Mouse (Mus musculus) limb, embryonic 15.5 days (tissue): ENCODE measurements around the gene Sh2d5. TPM values are rescaled to one million over a fixed set of nuclear protein-coding genes. Genes with fewer than 3 reads are reported as not detected.

Experiments
- ATAC-seq: fragments of 200-750 bp; cut with Nextera tagmentation; 2 replicates; pipeline ENCODE4 v1.8.0; 2017; ENCODE audit warnings: low read depth, moderate TSS enrichment; ENCODE audit not compliant: insufficient number of reproducible peaks, low FRiP score, low TSS enrichment
- H3K27ac ChIP-seq: fragments of 300-500 bp; sonication (generic); 2 replicates; pipeline ENCODE4 v1.5.1; 2015; ENCODE audit warnings: moderate library complexity, mild to moderate bottlenecking, inconsistent platforms
- H3K27me3 ChIP-seq: fragments of 300-500 bp; sonication (generic); 2 replicates; pipeline ENCODE4 v1.6.1; 2015; ENCODE audit warnings: inconsistent platforms
- H3K36me3 ChIP-seq: fragments of 300-500 bp; sonication (generic); 2 replicates; pipeline ENCODE4 v1.6.1; 2015; ENCODE audit warnings: inconsistent platforms
- H3K4me1 ChIP-seq: fragments of 300-500 bp; sonication (generic); 2 replicates; pipeline ENCODE4 v1.6.1; 2015; ENCODE audit warnings: inconsistent platforms
- H3K4me2 ChIP-seq: fragments of 300-500 bp; sonication (generic); 2 replicates; pipeline ENCODE4 v1.6.1; 2015; ENCODE audit warnings: mild to moderate bottlenecking, inconsistent platforms
- H3K4me3 ChIP-seq: fragments of 300-500 bp; sonication (generic); 2 replicates; pipeline ENCODE4 v1.5.1; 2015; ENCODE audit warnings: mild to moderate bottlenecking, inconsistent platforms
- H3K9ac ChIP-seq: fragments of 300-500 bp; sonication (generic); 2 replicates; pipeline ENCODE4 v1.6.1; 2015; ENCODE audit warnings: inconsistent platforms
- H3K9me3 ChIP-seq: fragments of 300-500 bp; sonication (generic); 2 replicates; pipeline ENCODE4 v1.6.1; 2016; ENCODE audit warnings: inconsistent platforms
- WGBS: fragments of 180-500 bp; shearing (Covaris S2); methylation state at CpG from one replicate; pipeline ENCODE4 v1.1.7; 2015; 5-methylcytosine and 5-hydroxymethylcytosine counted together
- polyA plus RNA-seq: library from polyadenylated mRNA; unstranded; fragments of >200 nt; fragmentation: Nextera tagmentation; extraction: Ambion mirVana; gene quantifications from 2 replicates; pipeline ENCODE4 v1.2.1, GENCODE M21; 2015

Gene Sh2d5
- polyA plus RNA-seq, 1 experiment from 2014 or later, result 0.40 TPM

DNA sequence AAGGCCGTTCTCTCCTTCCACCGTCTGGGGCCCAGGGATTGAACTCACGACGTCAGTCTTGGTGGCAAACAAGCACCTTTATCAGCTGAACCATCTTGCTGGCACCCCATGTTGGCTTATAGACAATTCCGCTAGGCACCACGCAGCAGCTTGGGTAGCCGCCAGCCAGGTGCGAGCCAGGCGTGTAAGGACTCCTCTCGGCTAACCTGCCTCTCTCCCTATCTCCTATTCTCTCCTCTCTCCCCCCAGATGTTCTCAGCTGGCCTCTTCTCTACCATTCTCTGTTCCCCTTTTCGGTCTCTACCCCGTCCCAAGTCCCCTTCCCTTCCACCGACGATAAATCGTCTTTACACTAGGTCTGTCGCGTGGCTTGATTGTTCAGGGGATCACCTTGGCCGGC lies 53.5 kb downstream of the Sh2d5 start:
- ATAC-seq, result no peak

DNA sequence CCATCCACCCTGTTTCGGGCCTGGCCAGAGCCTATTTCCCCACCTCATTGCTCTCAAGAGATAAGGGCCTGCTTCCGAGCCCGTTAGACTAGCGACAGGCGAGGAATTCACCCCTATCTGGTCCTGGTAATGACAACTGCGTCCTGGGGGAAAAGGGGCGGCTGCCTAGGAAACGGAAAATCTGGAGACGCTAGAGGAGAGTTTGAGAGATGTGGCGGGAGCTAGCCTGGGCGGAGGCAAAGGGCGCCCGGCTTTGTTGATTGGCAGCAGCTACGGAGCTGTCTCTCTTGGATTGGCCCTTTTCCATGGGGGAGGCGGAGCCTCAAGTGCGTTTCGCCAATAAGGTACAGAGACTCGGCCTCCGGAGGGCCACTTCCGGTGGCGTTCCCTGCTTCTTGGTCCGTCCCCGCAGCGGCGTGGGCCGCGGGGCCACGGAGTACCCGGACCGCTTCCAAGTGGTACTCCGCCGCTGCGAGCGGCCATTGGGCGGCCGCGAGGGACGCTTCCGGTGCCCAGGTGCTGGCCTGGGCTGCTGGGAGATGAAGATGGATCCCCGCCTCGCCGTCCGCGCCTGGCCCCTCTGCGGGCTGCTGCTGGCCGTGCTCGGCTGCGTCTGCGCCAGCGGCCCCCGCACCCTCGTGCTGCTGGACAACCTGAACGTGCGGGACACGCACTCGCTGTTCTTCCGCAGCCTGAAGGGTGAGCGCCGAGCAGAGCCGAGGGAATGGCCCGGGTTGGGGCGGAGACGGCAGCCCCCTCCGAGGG lies 54.3 kb downstream of the Sh2d5 start, which contains the start of gene Ddost:
Ddost (plus strand) TSS at position 391 of the 765 bp plus-strand sequence.
- Histone ChIP-seq H3K4me2 (peak within 1 kb of the TSS; percentile 86), H3K27me3 (no peaks in the 10 kb centered on the region), H3K4me3 (peak within 1 kb of the TSS; percentile 95), H3K36me3 (peaks cover 30% of the 10 kb centered on the region), H3K9me3 (no peaks in the 10 kb centered on the region), H3K4me1 (peaks cover 18% of the 10 kb centered on the region), H3K27ac (peak within 1 kb of the TSS; percentile 83), H3K9ac (peak within 1 kb of the TSS; percentile 96)
- under 1% methylated on average over 64 of the region's 64 CpGs for WGBS
- peak; percentile 96 for ATAC-seq

More for the DNA sequence above, 53.5 kb downstream of the Sh2d5 start:
- H3K36me3 ChIP-seq, result peaks cover 22% of the 10 kb centered on the region
- no peaks in the 10 kb centered on the region for H3K9me3 ChIP-seq
- H3K4me3 ChIP-seq, result peak overlapping the region; percentile 95
- no peaks in the 10 kb centered on the region for H3K27me3 ChIP-seq
- peak overlapping the region; percentile 86 for H3K4me2 ChIP-seq
- peak overlapping the region; percentile 70 for H3K9ac ChIP-seq
- WGBS, result 12% methylated on average over 18 of the region's 18 CpGs
- peak overlapping the region; percentile 72 for H3K27ac ChIP-seq
- H3K4me1 ChIP-seq, result peaks cover 18% of the 10 kb centered on the region

DNA sequence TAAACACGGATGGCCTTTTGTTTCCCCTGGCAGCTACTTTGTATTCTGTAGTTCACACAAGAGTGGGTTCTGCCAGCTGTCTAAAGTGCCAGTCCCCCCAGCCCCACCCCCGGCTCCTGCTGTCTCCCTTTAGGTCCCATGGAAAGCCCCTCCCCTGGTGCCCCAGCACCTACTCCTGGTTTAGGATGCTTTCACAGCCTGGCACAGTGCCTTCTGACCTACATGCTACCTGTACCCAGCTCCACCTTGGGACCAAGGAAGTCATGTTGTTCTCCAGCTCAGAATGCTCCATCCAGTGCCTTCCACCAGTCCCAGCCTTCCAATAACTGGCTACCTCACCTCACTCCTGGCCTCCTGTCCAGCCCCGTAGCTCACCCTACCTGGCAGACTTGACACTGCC lies 56.8 kb downstream of the Sh2d5 start:
- Histone ChIP-seq H3K27ac (no peak overlapping the region), H3K9me3 (no peaks in the 10 kb centered on the region), H3K9ac (no peak overlapping the region), H3K4me3 (no peak overlapping the region), H3K4me1 (peaks cover 18% of the 10 kb centered on the region), H3K36me3 (peaks cover 53% of the 10 kb centered on the region), H3K4me2 (no peak overlapping the region), H3K27me3 (no peaks in the 10 kb centered on the region)
- 95% methylated on average over 3 of the region's 3 CpGs for WGBS
- no peak for ATAC-seq

DNA sequence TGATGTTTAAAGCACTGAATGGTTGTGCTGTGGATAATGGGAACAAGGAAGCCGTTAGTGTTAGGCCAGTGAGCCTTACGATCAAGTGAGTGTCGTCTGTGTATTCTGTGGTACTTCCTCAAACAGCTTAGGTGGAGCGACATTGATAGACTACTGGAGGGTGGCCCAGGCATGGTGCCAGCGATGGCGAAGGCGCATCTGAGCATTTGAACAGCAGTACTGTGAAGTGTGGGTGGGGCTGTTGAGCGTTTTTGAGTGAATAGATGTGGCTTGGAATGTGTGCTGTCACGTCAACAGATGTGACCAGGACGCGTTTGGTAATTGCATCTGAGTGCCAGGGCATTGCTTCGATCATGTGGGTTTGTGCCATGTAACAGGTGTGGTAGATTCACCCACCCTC lies 57.5 kb downstream of the Sh2d5 start:
- ATAC-seq, result no peak
- Histone ChIP-seq H3K4me2 (no peak overlapping the region), H3K4me3 (no peak overlapping the region), H3K27ac (no peak overlapping the region), H3K9me3 (no peaks in the 10 kb centered on the region), H3K9ac (no peak overlapping the region), H3K27me3 (no peaks in the 10 kb centered on the region), H3K4me1 (peaks cover 18% of the 10 kb centered on the region), H3K36me3 (peaks cover 60% of the 10 kb centered on the region)
- 89% methylated on average over 12 of the region's 12 CpGs for whole genome bisulfite sequencing

DNA sequence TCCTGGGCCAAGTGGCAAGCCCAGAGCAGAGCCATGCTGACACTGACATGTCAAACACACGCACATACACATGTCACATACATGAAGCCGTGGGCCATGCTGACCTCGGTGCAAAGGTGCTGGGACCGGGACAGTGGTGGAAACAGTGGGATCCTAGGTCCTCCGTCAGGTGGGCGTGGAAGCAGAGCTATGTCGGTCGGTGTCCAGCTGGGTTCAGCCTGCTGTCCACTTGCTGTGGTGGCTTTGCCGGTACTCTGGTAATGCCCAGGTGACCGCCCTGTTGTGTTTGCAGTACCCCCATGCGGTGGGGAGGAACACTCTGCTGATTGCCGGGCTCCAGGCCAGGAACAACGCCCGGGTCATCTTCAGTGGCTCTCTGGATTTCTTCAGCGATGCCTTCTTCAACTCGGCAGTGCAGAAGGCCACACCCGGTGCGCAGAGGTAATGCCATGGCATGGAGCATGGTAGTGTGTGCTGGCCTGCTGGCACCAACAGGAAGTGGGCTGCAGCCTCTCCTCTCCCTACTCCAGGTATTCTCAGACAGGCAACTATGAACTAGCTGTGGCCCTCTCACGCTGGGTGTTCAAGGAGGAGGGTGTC lies 60.2 kb downstream of the Sh2d5 start:
- 93% methylated on average over 19 of the region's 19 CpGs for WGBS
- Histone ChIP-seq H3K27ac (no peak overlapping the region), H3K4me3 (no peak overlapping the region), H3K27me3 (no peaks in the 10 kb centered on the region), H3K36me3 (peaks cover 87% of the 10 kb centered on the region), H3K4me1 (peaks cover 6% of the 10 kb centered on the region), H3K9ac (no peak overlapping the region), H3K4me2 (no peak overlapping the region), H3K9me3 (no peaks in the 10 kb centered on the region)
- ATAC-seq, result no peak

Other genes starting within 250 kb of the Sh2d5 start
- 155 and 164 TPM in 2 replicates for gene Hp1bp3, start 34.1 kb upstream of the Sh2d5 start, polyA plus RNA-seq
- gene Kif17, start within 50 bp of the Sh2d5 start, polyA plus RNA-seq, result 1.4 and 1.9 TPM in 2 replicates
- gene Ddost, start 54.3 kb downstream of the Sh2d5 start, polyA plus RNA-seq, result 395 and 402 TPM in 2 replicates
- gene Pink1, start 75.9 kb downstream of the Sh2d5 start, polyA plus RNA-seq, result 50.7 and 54.0 TPM in 2 replicates
- 7.0 TPM in 2 replicates for gene Cda, start 117.6 kb downstream of the Sh2d5 start, polyA plus RNA-seq
- gene Fam43b, start 146.1 kb downstream of the Sh2d5 start, polyA plus RNA-seq, result 0.09 and 0.12 TPM in 2 replicates
- gene Mul1, start 184.3 kb downstream of the Sh2d5 start, polyA plus RNA-seq, result 16.8 and 17.7 TPM in 2 replicates
- gene Camk2n1, start 203.9 kb downstream of the Sh2d5 start, polyA plus RNA-seq, result 1.7 and 2.2 TPM in 2 replicates